Mouse (Mus musculus) embryonic facial prominence, embryonic 14.5 days (tissue): Measurements from ENCODE around the gene Hlcs. TPM values are rescaled to one million over a fixed set of nuclear protein-coding genes. Genes with fewer than 3 reads are reported as not detected.

Experiments
- ATAC-seq: fragments of 200-750 bp; cut with Nextera tagmentation; 2 replicates; pipeline ENCODE4 v1.8.0; 2017; ENCODE audit warnings: low read depth, moderate number of reproducible peaks, moderate TSS enrichment
- DNase-seq: peaks from one replicate; pipeline ENCODE4 v3.0.0-alpha.2; 2015; ENCODE audit warnings: low spot score
- H3K27ac ChIP-seq: fragments of 300-500 bp; sonication (generic); replicated peaks from 2 replicates; pipeline ENCODE4 v1.5.1; 2014; ENCODE audit warnings: low read depth, mild to moderate bottlenecking, low read length, moderate library complexity
- H3K27me3 ChIP-seq: fragments of 300-500 bp; sonication (generic); replicated peaks from 2 replicates; pipeline ENCODE4 v1.6.1; 2014; ENCODE audit warnings: low read length; ENCODE audit not compliant: control insufficient read depth, insufficient read depth
- H3K36me3 ChIP-seq: fragments of 300-500 bp; sonication (generic); 2 replicates; pipeline ENCODE4 v1.6.1; 2014; ENCODE audit warnings: low read length, mixed read lengths; ENCODE audit not compliant: control insufficient read depth, insufficient read depth
- H3K4me1 ChIP-seq: fragments of 300-500 bp; sonication (generic); 2 replicates; pipeline ENCODE4 v1.6.1; 2014; ENCODE audit warnings: antibody characterized with exemption, low read length; ENCODE audit not compliant: control insufficient read depth, insufficient read depth
- H3K4me2 ChIP-seq: fragments of 300-500 bp; sonication (generic); 2 replicates; pipeline ENCODE4 v1.6.1; 2014; ENCODE audit warnings: low read depth, mild to moderate bottlenecking, low read length, moderate library complexity, mixed read lengths
- H3K4me3 ChIP-seq: fragments of 300-500 bp; sonication (generic); 2 replicates; pipeline ENCODE4 v1.5.1; 2014; ENCODE audit warnings: low read depth, mild to moderate bottlenecking, low read length
- H3K9ac ChIP-seq: fragments of 300-500 bp; sonication (generic); 2 replicates; pipeline ENCODE4 v1.6.1; 2014; ENCODE audit warnings: low read depth, mild to moderate bottlenecking, low read length, moderate library complexity, mixed read lengths
- H3K9me3 ChIP-seq: fragments of 300-500 bp; sonication (generic); 2 replicates; pipeline ENCODE4 v1.6.1; 2016; ENCODE audit warnings: low read length; ENCODE audit not compliant: control insufficient read depth
- WGBS: fragments of 180-500 bp; shearing (Covaris S2); extraction: QIAGEN DNeasy Blood & Tissue Kit; methylation state at CpG from one replicate; pipeline ENCODE4 v1.1.7; 2014; 5-methylcytosine and 5-hydroxymethylcytosine counted together
- polyA plus RNA-seq: library from polyadenylated mRNA; unstranded; fragments of >200 nt; fragmentation: Nextera tagmentation; extraction: Ambion mirVana; gene quantifications from 2 replicates; pipeline ENCODE4 v1.2.1, GENCODE M21; 2014

The Hlcs gene
- 6.8 and 8.2 TPM in 2 replicates for polyA plus RNA-seq

GRCm38 (mm10) chr16:94313229-94314030, at the start of gene Hlcs:
Gene Hlcs, minus strand, starts transcription at chr16:94313571.
- H3K4me3 ChIP-seq: peak within 1 kb of the TSS; percentile 66
- peaks cover 15% of the 10 kb centered on the region for H3K4me1 ChIP-seq
- peak within 1 kb of the TSS; percentile 90 for H3K9ac ChIP-seq
- peak; percentile 93 for ATAC-seq
- peak within 1 kb of the TSS; percentile 98 for H3K27ac ChIP-seq
- 1% methylated on average over 63 of the region's 64 CpGs for WGBS
- no peaks in the 10 kb centered on the region for H3K9me3 ChIP-seq
- H3K4me2 ChIP-seq: peak within 1 kb of the TSS; percentile 90
- H3K27me3 ChIP-seq: no peaks in the 10 kb centered on the region
- peak; percentile 98 for DNase-seq
- H3K36me3 ChIP-seq: no peaks in the 10 kb centered on the region

GRCm38 (mm10) chr16:94362174-94362873, 49.0 kb upstream of the Hlcs start:
- H3K4me2 ChIP-seq: no peak overlapping the region; the same call in 1 of the 2 replicates
- DNase-seq: peak; percentile 82
- H3K27ac ChIP-seq: no peak overlapping the region
- no peaks in the 10 kb centered on the region for H3K27me3 ChIP-seq
- H3K36me3 ChIP-seq: peaks cover 14% of the 10 kb centered on the region; the same call in 1 of the 2 replicates
- no peaks in the 10 kb centered on the region for H3K4me1 ChIP-seq
- H3K9ac ChIP-seq: no peak overlapping the region
- peak; percentile 71; the same call in 1 of the 2 replicates for ATAC-seq
- no peak overlapping the region for H3K4me3 ChIP-seq
- no peaks in the 10 kb centered on the region for H3K9me3 ChIP-seq
- WGBS: 44% methylated on average over 10 of the region's 10 CpGs

GRCm38 (mm10) chr16:94360578-94361350, 47.4 kb upstream of the Hlcs start:
- ATAC-seq (peak; percentile 63; the same call in 1 of the 2 replicates), DNase-seq (peak; percentile 68)
- Histone ChIP-seq H3K4me2 (no peak overlapping the region), H3K27me3 (no peaks in the 10 kb centered on the region), H3K4me3 (no peak overlapping the region), H3K4me1 (no peaks in the 10 kb centered on the region), H3K27ac (no peak overlapping the region), H3K36me3 (peaks cover 9% of the 10 kb centered on the region; the same call in 1 of the 2 replicates), H3K9me3 (no peaks in the 10 kb centered on the region), H3K9ac (no peak overlapping the region)
- WGBS: 80% methylated on average over 13 of the region's 13 CpGs

GRCm38 (mm10) chr16:94358091-94358490, 44.7 kb upstream of the Hlcs start:
- Histone ChIP-seq H3K4me3 (no peak overlapping the region), H3K27me3 (no peaks in the 10 kb centered on the region), H3K9me3 (no peaks in the 10 kb centered on the region), H3K4me2 (no peak overlapping the region), H3K9ac (no peak overlapping the region), H3K36me3 (no peaks in the 10 kb centered on the region), H3K27ac (no peak overlapping the region), H3K4me1 (no peaks in the 10 kb centered on the region)
- ATAC-seq (no peak), DNase-seq (no peak)
- WGBS: 84% methylated on average over 3 of the region's 3 CpGs

GRCm38 (mm10) chr16:94356776-94357494, 43.6 kb upstream of the Hlcs start:
- Histone ChIP-seq H3K27me3 (no peaks in the 10 kb centered on the region), H3K4me2 (no peak overlapping the region), H3K9ac (no peak overlapping the region), H3K27ac (no peak overlapping the region), H3K36me3 (no peaks in the 10 kb centered on the region), H3K4me3 (no peak overlapping the region), H3K9me3 (no peaks in the 10 kb centered on the region), H3K4me1 (no peaks in the 10 kb centered on the region)
- ATAC-seq: no peak
- whole genome bisulfite sequencing: 66% methylated on average over 11 of the region's 11 CpGs
- DNase-seq: no peak

- ATAC-seq: no peak
- WGBS: 40% methylated on average over 7 of the region's 7 CpGs
- H3K27ac ChIP-seq: no peak overlapping the region
- no peak for DNase-seq
- H3K9me3 ChIP-seq: no peaks in the 10 kb centered on the region
- no peaks in the 10 kb centered on the region for H3K27me3 ChIP-seq
- H3K4me1 ChIP-seq: no peaks in the 10 kb centered on the region
- H3K4me3 ChIP-seq: no peak overlapping the region
- H3K9ac ChIP-seq: no peak overlapping the region
- H3K4me2 ChIP-seq: no peak overlapping the region
- H3K36me3 ChIP-seq: no peaks in the 10 kb centered on the region
These were observed 42.7 kb upstream of the Hlcs start for GRCm38 (mm10) chr16:94356046-94356445.

- H3K9me3 ChIP-seq: no peaks in the 10 kb centered on the region
- H3K4me2 ChIP-seq: no peak overlapping the region
- DNase-seq (peak; percentile 20), ATAC-seq (no peak)
- no peak overlapping the region for H3K27ac ChIP-seq
- H3K4me3 ChIP-seq: no peak overlapping the region
- 41% methylated on average over 9 of the region's 9 CpGs for WGBS
- H3K27me3 ChIP-seq: no peaks in the 10 kb centered on the region
- no peak overlapping the region for H3K9ac ChIP-seq
- no peaks in the 10 kb centered on the region for H3K36me3 ChIP-seq
- peaks cover 3% of the 10 kb centered on the region; the same call in 1 of the 2 replicates for H3K4me1 ChIP-seq
These were observed 41.1 kb upstream of the Hlcs start for GRCm38 (mm10) chr16:94354450-94354849.

- H3K27me3 ChIP-seq: no peaks in the 10 kb centered on the region
- no peak overlapping the region for H3K4me3 ChIP-seq
- no peaks in the 10 kb centered on the region for H3K36me3 ChIP-seq
- no peak for DNase-seq
- H3K9ac ChIP-seq: no peak overlapping the region
- H3K4me2 ChIP-seq: no peak overlapping the region
- ATAC-seq: peak; percentile 37; the same call in 1 of the 2 replicates
- H3K27ac ChIP-seq: no peak overlapping the region
- WGBS: 42% methylated on average over 10 of the region's 10 CpGs
- H3K4me1 ChIP-seq: peaks cover 3% of the 10 kb centered on the region; the same call in 1 of the 2 replicates
- no peaks in the 10 kb centered on the region for H3K9me3 ChIP-seq
These were observed 36.9 kb upstream of the Hlcs start for GRCm38 (mm10) chr16:94350287-94350677.
